Mouse (Mus musculus): Measurements from ENCODE around the gene Cd59a. TPM values are rescaled to one million over a fixed set of nuclear protein-coding genes. Genes with fewer than 3 reads are reported as not detected.
A peak's percentile ranks its signal among the peaks of the same experiment; 100 is the strongest.
"Not testable (repeated sequence)": the region's sequence is repeated elsewhere in the genome, so short reads cannot be mapped to it uniquely, and the experiment has no call there.

Gene Cd59a
- polyA plus RNA-seq, 1 experiment from 2014 or later = 21.1 TPM

GRCm38 (mm10) chr2:104069704-104070185 is 25.9 kb upstream of the Cd59a start, which contains the start of gene Cd59b:
Gene Cd59b, plus strand, starts transcription at chr2:104069849.
- DNase-seq (ENCODE audit: low spot score) (peak; percentile 79), ATAC-seq (replicated peaks; ENCODE audit: low FRiP score) (peak; percentile 93)
- H3K4me1 ChIP-seq (replicated peaks; ENCODE audit: control insufficient read depth, insufficient read depth, low read length) = no peaks in the 10 kb centered on the region
- 5% methylated on average over 13 of the region's 13 CpGs for WGBS
- H3K27me3 ChIP-seq (ENCODE audit: control insufficient read depth, insufficient read depth, low read length) = no peaks in the 10 kb centered on the region
- no peak within 1 kb of the TSS for H3K27ac ChIP-seq (ENCODE audit: low read depth, low read length)
- no peaks in the 10 kb centered on the region for H3K36me3 ChIP-seq (ENCODE audit: control insufficient read depth, insufficient read depth, low read length)
- peak within 1 kb of the TSS; percentile 54 for H3K4me2 ChIP-seq (ENCODE audit: low read depth, low read length, severe bottlenecking)
- no peaks in the 10 kb centered on the region for H3K9me3 ChIP-seq (ENCODE audit: control insufficient read depth, low read length)
- peak within 1 kb of the TSS; percentile 45; the same call in 1 of the 2 replicates for H3K9ac ChIP-seq (ENCODE audit: low read length)
- peak within 1 kb of the TSS; percentile 34 for H3K4me3 ChIP-seq (ENCODE audit: low read depth, low read length)

- H3K27ac ChIP-seq (ENCODE audit: low read depth, low read length); H3K4me3 ChIP-seq (ENCODE audit: low read depth, low read length); H3K4me1 ChIP-seq (replicated peaks; ENCODE audit: control insufficient read depth, insufficient read depth, low read length); H3K9me3 ChIP-seq (ENCODE audit: control insufficient read depth, low read length); H3K27me3 ChIP-seq (ENCODE audit: control insufficient read depth, insufficient read depth, low read length); H3K9ac ChIP-seq (ENCODE audit: low read length); H3K36me3 ChIP-seq (ENCODE audit: control insufficient read depth, insufficient read depth, low read length); H3K4me2 ChIP-seq (ENCODE audit: low read depth, low read length, severe bottlenecking); ATAC-seq (replicated peaks; ENCODE audit: low FRiP score); DNase-seq (ENCODE audit: low spot score): not testable (repeated sequence)
- 80% methylated on average over 5 of the region's 5 CpGs for WGBS
Measured at GRCm38 (mm10) chr2:104078285-104078684, 17.3 kb upstream of the Cd59a start.

- DNase-seq (ENCODE audit: low spot score); H3K27ac ChIP-seq (ENCODE audit: low read depth, low read length); H3K4me3 ChIP-seq (ENCODE audit: low read depth, low read length); H3K9ac ChIP-seq (ENCODE audit: low read length); H3K9me3 ChIP-seq (ENCODE audit: control insufficient read depth, low read length); H3K4me1 ChIP-seq (replicated peaks; ENCODE audit: control insufficient read depth, insufficient read depth, low read length); H3K27me3 ChIP-seq (ENCODE audit: control insufficient read depth, insufficient read depth, low read length); H3K4me2 ChIP-seq (ENCODE audit: low read depth, low read length, severe bottlenecking); ATAC-seq (replicated peaks; ENCODE audit: low FRiP score); H3K36me3 ChIP-seq (ENCODE audit: control insufficient read depth, insufficient read depth, low read length): not testable (repeated sequence)
- no CpG with 5 or more reads among the region's 1 CpGs for WGBS
Measured at GRCm38 (mm10) chr2:104081436-104082050, 14.1 kb upstream of the Cd59a start.

GRCm38 (mm10) chr2:104082474-104082873 is 13.1 kb upstream of the Cd59a start:
- Histone ChIP-seq H3K36me3 (ENCODE audit: control insufficient read depth, insufficient read depth, low read length) (no peaks in the 10 kb centered on the region), H3K4me2 (ENCODE audit: low read depth, low read length, severe bottlenecking) (no peak overlapping the region), H3K4me3 (ENCODE audit: low read depth, low read length) (no peak overlapping the region), H3K27ac (ENCODE audit: low read depth, low read length) (no peak overlapping the region), H3K4me1 (replicated peaks; ENCODE audit: control insufficient read depth, insufficient read depth, low read length) (no peaks in the 10 kb centered on the region), H3K9ac (ENCODE audit: low read length) (no peak overlapping the region), H3K9me3 (ENCODE audit: control insufficient read depth, low read length) (no peaks in the 10 kb centered on the region), H3K27me3 (ENCODE audit: control insufficient read depth, insufficient read depth, low read length) (no peaks in the 10 kb centered on the region)
- ATAC-seq (replicated peaks; ENCODE audit: low FRiP score) (no peak), DNase-seq (ENCODE audit: low spot score) (no peak)

- not testable (repeated sequence) for H3K9me3 ChIP-seq (ENCODE audit: control insufficient read depth, low read length); H3K4me1 ChIP-seq (replicated peaks; ENCODE audit: control insufficient read depth, insufficient read depth, low read length); H3K9ac ChIP-seq (ENCODE audit: low read length); DNase-seq (ENCODE audit: low spot score); H3K27ac ChIP-seq (ENCODE audit: low read depth, low read length); H3K4me3 ChIP-seq (ENCODE audit: low read depth, low read length); H3K4me2 ChIP-seq (ENCODE audit: low read depth, low read length, severe bottlenecking); H3K27me3 ChIP-seq (ENCODE audit: control insufficient read depth, insufficient read depth, low read length); H3K36me3 ChIP-seq (ENCODE audit: control insufficient read depth, insufficient read depth, low read length); ATAC-seq (replicated peaks; ENCODE audit: low FRiP score)
Measured at GRCm38 (mm10) chr2:104084027-104084426, 11.6 kb upstream of the Cd59a start.

GRCm38 (mm10) chr2:104087562-104087961 is 8.0 kb upstream of the Cd59a start:
- not testable (repeated sequence) for H3K4me3 ChIP-seq (ENCODE audit: low read depth, low read length); DNase-seq (ENCODE audit: low spot score); H3K27ac ChIP-seq (ENCODE audit: low read depth, low read length); ATAC-seq (replicated peaks; ENCODE audit: low FRiP score); H3K27me3 ChIP-seq (ENCODE audit: control insufficient read depth, insufficient read depth, low read length); H3K9me3 ChIP-seq (ENCODE audit: control insufficient read depth, low read length); H3K4me2 ChIP-seq (ENCODE audit: low read depth, low read length, severe bottlenecking); H3K36me3 ChIP-seq (ENCODE audit: control insufficient read depth, insufficient read depth, low read length); H3K4me1 ChIP-seq (replicated peaks; ENCODE audit: control insufficient read depth, insufficient read depth, low read length); H3K9ac ChIP-seq (ENCODE audit: low read length)
- WGBS = 89% methylated on average over 1 of the region's 1 CpGs

GRCm38 (mm10) chr2:104093305-104093704 is 2.3 kb upstream of the Cd59a start:
- H3K9ac ChIP-seq (ENCODE audit: low read length) = no peak overlapping the region
- H3K27me3 ChIP-seq (ENCODE audit: control insufficient read depth, insufficient read depth, low read length) = no peaks in the 10 kb centered on the region
- H3K9me3 ChIP-seq (ENCODE audit: control insufficient read depth, low read length) = no peaks in the 10 kb centered on the region
- no peaks in the 10 kb centered on the region for H3K4me1 ChIP-seq (replicated peaks; ENCODE audit: control insufficient read depth, insufficient read depth, low read length)
- H3K4me3 ChIP-seq (ENCODE audit: low read depth, low read length) = no peak overlapping the region
- ATAC-seq (replicated peaks; ENCODE audit: low FRiP score) (no peak), DNase-seq (ENCODE audit: low spot score) (no peak)
- no peaks in the 10 kb centered on the region for H3K36me3 ChIP-seq (ENCODE audit: control insufficient read depth, insufficient read depth, low read length)
- WGBS = 88% methylated on average over 2 of the region's 2 CpGs
- no peak overlapping the region for H3K4me2 ChIP-seq (ENCODE audit: low read depth, low read length, severe bottlenecking)
- no peak overlapping the region for H3K27ac ChIP-seq (ENCODE audit: low read depth, low read length)

- Histone ChIP-seq H3K4me3 (ENCODE audit: low read depth, low read length) (peak overlapping the region; percentile 36), H3K36me3 (ENCODE audit: control insufficient read depth, insufficient read depth, low read length) (no peaks in the 10 kb centered on the region), H3K27ac (ENCODE audit: low read depth, low read length) (peak overlapping the region; percentile 21; the same call in 1 of the 2 replicates), H3K27me3 (ENCODE audit: control insufficient read depth, insufficient read depth, low read length) (no peaks in the 10 kb centered on the region), H3K9ac (ENCODE audit: low read length) (peak overlapping the region; percentile 56), H3K9me3 (ENCODE audit: control insufficient read depth, low read length) (no peaks in the 10 kb centered on the region), H3K4me2 (ENCODE audit: low read depth, low read length, severe bottlenecking) (peak overlapping the region; percentile 50), H3K4me1 (replicated peaks; ENCODE audit: control insufficient read depth, insufficient read depth, low read length) (no peaks in the 10 kb centered on the region)
- WGBS = 47% methylated on average over 10 of the region's 10 CpGs
- DNase-seq (ENCODE audit: low spot score) (no peak), ATAC-seq (replicated peaks; ENCODE audit: low FRiP score) (no peak)
Measured at GRCm38 (mm10) chr2:104096256-104096655, 655 bp downstream of the Cd59a start.

- not testable (repeated sequence) for H3K9me3 ChIP-seq (ENCODE audit: control insufficient read depth, low read length); H3K9ac ChIP-seq (ENCODE audit: low read length); H3K4me3 ChIP-seq (ENCODE audit: low read depth, low read length); H3K27me3 ChIP-seq (ENCODE audit: control insufficient read depth, insufficient read depth, low read length); ATAC-seq (replicated peaks; ENCODE audit: low FRiP score); H3K27ac ChIP-seq (ENCODE audit: low read depth, low read length); H3K4me2 ChIP-seq (ENCODE audit: low read depth, low read length, severe bottlenecking); H3K36me3 ChIP-seq (ENCODE audit: control insufficient read depth, insufficient read depth, low read length); DNase-seq (ENCODE audit: low spot score); H3K4me1 ChIP-seq (replicated peaks; ENCODE audit: control insufficient read depth, insufficient read depth, low read length)
- WGBS = 41% methylated on average over 1 of the region's 1 CpGs
Measured at GRCm38 (mm10) chr2:104096796-104097195, 1.2 kb downstream of the Cd59a start.

Measured in forebrain, embryonic 11.5 days (tissue).